Mouse (Mus musculus) heart, embryonic 10.5 days (tissue): ENCODE measurements around the gene Dgkk. TPM values are rescaled to one million over a fixed set of nuclear protein-coding genes. Genes with fewer than 3 reads are reported as not detected.
A peak's percentile ranks its signal among the peaks of the same experiment; 100 is the strongest.
"Not testable (repeated sequence)": the region's sequence is repeated elsewhere in the genome, so short reads cannot be mapped to it uniquely, and the experiment has no call there.

Source experiments
- DNase-seq: peaks from one replicate; pipeline ENCODE4 v3.0.0-alpha.2; 2017; ENCODE audit warnings: low spot score
- H3K27ac ChIP-seq: fragments of 300-500 bp; sonication (generic); 2 replicates; pipeline ENCODE4 v1.5.1; 2016; ENCODE audit warnings: mild to moderate bottlenecking
- H3K27me3 ChIP-seq: fragments of 300-500 bp; sonication (generic); 2 replicates; pipeline ENCODE4 v1.6.1; 2016; ENCODE audit warnings: mild to moderate bottlenecking; ENCODE audit not compliant: poor library complexity, insufficient read depth, severe bottlenecking
- H3K36me3 ChIP-seq: fragments of 300-500 bp; sonication (generic); 2 replicates; pipeline ENCODE4 v1.6.1; 2016; ENCODE audit warnings: mild to moderate bottlenecking, moderate library complexity
- H3K4me1 ChIP-seq: fragments of 300-500 bp; sonication (generic); 2 replicates; pipeline ENCODE4 v1.6.1; 2016; ENCODE audit warnings: mild to moderate bottlenecking
- H3K4me3 ChIP-seq: fragments of 300-500 bp; sonication (generic); 2 replicates; pipeline ENCODE4 v1.5.1; 2016; ENCODE audit warnings: mild to moderate bottlenecking, moderate library complexity
- H3K9me3 ChIP-seq: fragments of 300-500 bp; sonication (generic); 2 replicates; pipeline ENCODE4 v1.6.1; 2016; ENCODE audit warnings: mild to moderate bottlenecking, moderate library complexity
- WGBS: fragments of 180-500 bp; shearing (Covaris S2); methylation state at CpG from one replicate; pipeline ENCODE4 v1.1.7; 2016; 5-methylcytosine and 5-hydroxymethylcytosine counted together
- polyA plus RNA-seq: library from polyadenylated mRNA; unstranded; fragments of >200 nt; fragmentation: Nextera tagmentation; extraction: Ambion mirVana; gene quantifications from 2 replicates; pipeline ENCODE4 v1.2.1, GENCODE M21; 2016

The Dgkk gene
- polyA plus RNA-seq = 3.6 and 4.2 TPM in 2 replicates

DNA sequence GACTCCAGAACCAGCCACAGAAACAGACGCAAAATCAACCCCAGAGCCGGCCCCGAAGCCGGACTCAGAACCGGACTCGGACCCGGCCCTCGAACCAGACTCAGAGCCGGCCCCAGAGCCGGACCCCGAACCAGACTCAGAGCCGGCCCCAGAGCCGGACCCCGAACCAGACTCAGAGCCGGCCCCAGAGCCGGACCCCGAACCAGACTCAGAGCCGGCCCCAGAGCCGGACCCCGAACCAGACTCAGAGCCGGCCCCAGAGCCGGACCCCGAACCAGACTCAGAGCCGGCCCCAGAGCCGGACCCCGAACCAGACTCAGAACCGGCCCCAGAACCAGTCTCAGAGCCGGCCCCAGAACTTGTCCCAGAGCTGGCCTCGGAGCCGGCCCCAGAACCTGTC, at the start of gene Dgkk:
Gene Dgkk (plus strand): TSS at position 301 of the 400 bp plus-strand sequence.
- peaks cover 17% of the 10 kb centered on the region; the same call in 1 of the 2 replicates for H3K27me3 ChIP-seq
- not testable (repeated sequence) for H3K27ac ChIP-seq, H3K9me3 ChIP-seq, DNase-seq, H3K36me3 ChIP-seq, H3K4me1 ChIP-seq
- H3K4me3 ChIP-seq = peak within 1 kb of the TSS; percentile 55
- 27% methylated on average over 22 of the region's 30 CpGs for WGBS

DNA sequence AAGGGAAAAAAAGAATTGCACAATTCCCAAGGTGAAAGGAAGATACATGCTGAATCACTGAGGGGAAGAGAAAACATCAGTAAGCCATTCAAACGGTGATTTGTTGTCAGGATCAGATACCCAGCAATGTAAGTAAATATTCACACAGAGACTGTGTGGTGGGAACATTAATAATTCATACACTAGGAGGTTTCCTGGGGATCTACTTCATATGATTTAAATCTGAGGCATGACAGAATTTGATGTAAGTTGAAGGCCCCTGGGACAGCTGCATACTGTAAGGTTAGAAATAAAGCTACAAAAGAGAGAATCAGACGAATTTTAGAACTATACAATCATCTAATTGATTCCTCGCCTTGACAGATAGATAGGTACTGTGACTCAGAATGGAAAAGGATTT, 45.1 kb upstream of the Dgkk start:
- Histone ChIP-seq H3K27me3 (no peaks in the 10 kb centered on the region), H3K36me3 (no peaks in the 10 kb centered on the region), H3K4me3 (no peak overlapping the region), H3K27ac (no peak overlapping the region), H3K4me1 (no peaks in the 10 kb centered on the region), H3K9me3 (no peaks in the 10 kb centered on the region)
- DNase-seq = no peak
- WGBS = 61% methylated on average over 3 of the region's 3 CpGs

DNA sequence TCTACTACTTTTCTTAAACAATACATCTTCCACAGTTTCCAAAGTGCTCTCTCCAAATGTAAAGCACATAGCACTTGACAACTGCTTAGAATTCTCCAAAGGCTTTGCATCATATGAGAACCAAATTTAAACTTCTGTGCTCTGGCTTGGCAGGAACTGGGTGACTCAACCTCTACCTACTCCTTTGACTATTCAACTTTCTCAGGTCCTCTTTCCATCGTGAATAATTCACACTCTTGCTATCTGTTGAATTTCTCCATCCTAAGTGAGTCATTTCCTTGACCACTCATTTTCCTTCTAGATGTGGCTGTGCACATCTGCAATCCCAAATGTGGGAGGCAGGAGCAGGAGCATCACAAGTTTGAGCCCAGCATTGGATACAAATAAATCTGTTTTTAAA, 28.4 kb upstream of the Dgkk start:
- no peak for DNase-seq
- Histone ChIP-seq H3K36me3 (no peaks in the 10 kb centered on the region), H3K4me3 (no peak overlapping the region), H3K9me3 (no peaks in the 10 kb centered on the region), H3K27me3 (no peaks in the 10 kb centered on the region), H3K27ac (no peak overlapping the region), H3K4me1 (no peaks in the 10 kb centered on the region)
- 40% methylated on average over 1 of the region's 1 CpGs for WGBS

- DNase-seq = no peak
- Histone ChIP-seq H3K27me3 (no peaks in the 10 kb centered on the region), H3K4me3 (no peak overlapping the region), H3K27ac (no peak overlapping the region), H3K36me3 (no peaks in the 10 kb centered on the region), H3K4me1 (no peaks in the 10 kb centered on the region), H3K9me3 (no peaks in the 10 kb centered on the region)
- WGBS = 33% methylated on average over 6 of the region's 6 CpGs
Measured at GRCm38 (mm10) chrX:6751549-6752047, 27.5 kb upstream of the Dgkk start.

- DNase-seq = no peak
- WGBS = 14% methylated on average over 13 of the region's 13 CpGs
- H3K4me1 ChIP-seq = peaks cover 5% of the 10 kb centered on the region; the same call in 1 of the 2 replicates
- peaks cover 17% of the 10 kb centered on the region; the same call in 1 of the 2 replicates for H3K27me3 ChIP-seq
- no peaks in the 10 kb centered on the region for H3K36me3 ChIP-seq
- H3K4me3 ChIP-seq = peak overlapping the region; percentile 52
- no peaks in the 10 kb centered on the region for H3K9me3 ChIP-seq
- no peak overlapping the region for H3K27ac ChIP-seq
Measured at GRCm38 (mm10) chrX:6777489-6778249, 1.4 kb upstream of the Dgkk start.

- peaks cover 5% of the 10 kb centered on the region; the same call in 1 of the 2 replicates for H3K4me1 ChIP-seq
- peaks cover 17% of the 10 kb centered on the region; the same call in 1 of the 2 replicates for H3K27me3 ChIP-seq
- peak; percentile 83 for DNase-seq
- H3K4me3 ChIP-seq = peak overlapping the region; percentile 52
- H3K36me3 ChIP-seq = no peaks in the 10 kb centered on the region
- no peak overlapping the region for H3K27ac ChIP-seq
- 17% methylated on average over 24 of the region's 24 CpGs for WGBS
- no peaks in the 10 kb centered on the region for H3K9me3 ChIP-seq
Measured at GRCm38 (mm10) chrX:6778250-6778637, 862 bp upstream of the Dgkk start.

DNA sequence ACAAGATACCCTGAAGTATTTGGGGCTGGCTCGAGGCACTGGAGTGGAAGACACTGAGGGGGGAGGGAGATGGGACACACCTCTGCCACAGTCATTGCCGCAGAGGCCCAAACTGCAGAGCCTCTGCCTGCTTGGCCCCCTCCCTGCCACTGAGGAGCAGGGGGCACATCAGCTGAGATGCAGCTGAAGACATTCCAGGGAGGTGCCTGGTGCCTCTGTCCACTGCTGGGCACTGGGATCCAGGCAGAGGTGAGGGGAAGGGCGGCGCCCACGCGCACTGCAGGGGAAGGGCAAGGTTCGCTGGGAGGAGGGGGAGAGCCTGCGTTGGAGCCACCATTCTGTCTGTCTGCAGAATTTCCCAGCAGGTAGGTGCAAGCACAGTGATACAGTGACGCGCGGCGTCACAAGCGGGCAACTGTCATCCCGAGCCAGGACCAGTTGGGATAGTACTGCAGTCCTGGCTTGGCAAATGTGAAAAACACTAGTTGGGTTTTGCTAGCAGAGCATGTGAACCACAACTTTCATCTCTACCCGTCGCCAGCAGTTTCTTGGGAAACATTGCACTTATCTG, 948 bp downstream of the Dgkk start:
- Histone ChIP-seq H3K9me3 (no peaks in the 10 kb centered on the region), H3K27ac (no peak overlapping the region), H3K36me3 (no peaks in the 10 kb centered on the region), H3K4me1 (peaks cover 5% of the 10 kb centered on the region; the same call in 1 of the 2 replicates), H3K27me3 (peaks cover 17% of the 10 kb centered on the region; the same call in 1 of the 2 replicates), H3K4me3 (peak overlapping the region; percentile 55)
- DNase-seq = no peak
- 18% methylated on average over 16 of the region's 16 CpGs for WGBS

DNA sequence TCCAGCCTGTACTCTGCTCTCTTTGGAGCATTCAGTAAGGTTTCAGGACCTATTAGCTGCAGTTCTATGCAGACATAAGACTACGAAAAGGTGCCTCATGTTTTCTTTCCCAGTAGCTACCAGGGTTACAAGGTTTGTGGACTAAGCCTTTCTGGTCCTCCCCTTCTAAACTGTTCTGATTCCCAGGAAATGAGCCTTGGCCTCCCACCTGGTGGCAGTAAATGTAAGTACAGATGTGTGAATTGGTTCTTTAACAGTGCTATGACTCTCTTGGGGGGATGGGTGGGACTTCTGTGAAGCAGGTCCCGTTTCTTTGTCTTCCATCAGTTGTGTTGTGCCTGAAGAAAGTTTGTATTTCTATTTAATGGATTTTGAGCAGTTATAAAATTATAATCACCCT, 53.4 kb downstream of the Dgkk start:
- H3K27me3 ChIP-seq = no peaks in the 10 kb centered on the region
- WGBS = 54% methylated on average over 2 of the region's 2 CpGs
- H3K27ac ChIP-seq = no peak overlapping the region
- no peaks in the 10 kb centered on the region for H3K9me3 ChIP-seq
- no peaks in the 10 kb centered on the region for H3K4me1 ChIP-seq
- H3K36me3 ChIP-seq = no peaks in the 10 kb centered on the region
- DNase-seq = no peak
- H3K4me3 ChIP-seq = no peak overlapping the region

DNA sequence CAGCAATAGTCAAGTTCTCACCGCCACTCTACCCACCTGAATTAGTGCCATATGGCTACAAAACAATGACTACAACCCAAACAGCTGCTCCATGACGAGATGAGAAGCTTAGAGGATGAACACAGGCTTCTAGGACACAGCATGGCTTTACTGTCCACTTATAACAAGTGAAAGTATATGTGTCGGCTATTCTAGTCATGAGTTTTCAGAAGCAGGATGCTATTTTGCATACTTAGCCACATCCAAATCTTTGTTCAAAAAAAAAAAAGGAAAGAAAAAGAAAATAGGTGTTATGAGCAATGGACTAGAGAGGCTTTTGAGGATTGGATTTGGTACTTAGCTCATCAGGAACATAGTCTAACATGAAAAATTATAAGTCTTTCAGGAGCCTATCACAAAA, 74.4 kb downstream of the Dgkk start:
- no peaks in the 10 kb centered on the region for H3K36me3 ChIP-seq
- no peaks in the 10 kb centered on the region for H3K4me1 ChIP-seq
- 68% methylated on average over 3 of the region's 3 CpGs for WGBS

GRCm38 (mm10) chrX:6854136-6854535, 75.0 kb downstream of the Dgkk start:
- no peaks in the 10 kb centered on the region for H3K4me1 ChIP-seq
- H3K27ac ChIP-seq = no peak overlapping the region
- 83% methylated on average over 5 of the region's 5 CpGs for WGBS
- H3K4me3 ChIP-seq = no peak overlapping the region
- H3K27me3 ChIP-seq = no peaks in the 10 kb centered on the region
- H3K36me3 ChIP-seq = no peaks in the 10 kb centered on the region
- no peak for DNase-seq
- H3K9me3 ChIP-seq = no peaks in the 10 kb centered on the region

More for the DNA sequence above, 74.4 kb downstream of the Dgkk start:
- DNase-seq = no peak
- no peaks in the 10 kb centered on the region for H3K9me3 ChIP-seq
- H3K27ac ChIP-seq = no peak overlapping the region
- no peaks in the 10 kb centered on the region for H3K27me3 ChIP-seq
- H3K4me3 ChIP-seq = no peak overlapping the region

DNA sequence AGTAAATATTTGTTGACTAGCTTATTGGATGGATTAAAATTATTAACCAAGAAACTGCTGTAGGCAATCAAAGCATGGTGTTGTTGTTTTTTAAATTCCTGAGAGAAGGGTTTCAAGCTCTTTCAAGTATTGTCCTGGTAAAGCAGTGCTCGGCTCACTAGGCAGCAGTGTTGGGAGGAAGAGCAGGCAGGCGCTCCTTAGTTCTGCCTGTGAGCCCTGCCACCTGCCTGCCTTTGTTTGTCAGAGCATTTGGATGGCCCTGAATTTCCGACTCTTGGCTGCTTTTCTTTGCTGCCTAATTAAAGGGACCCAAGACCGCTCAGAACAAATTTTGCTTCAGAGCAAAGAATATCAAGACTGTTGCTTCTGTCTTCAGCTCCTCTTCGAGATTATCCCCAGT, 114.8 kb downstream of the Dgkk start:
- Histone ChIP-seq H3K4me3 (no peak overlapping the region), H3K9me3 (no peaks in the 10 kb centered on the region), H3K4me1 (no peaks in the 10 kb centered on the region), H3K27ac (peak overlapping the region; percentile 42; the same call in 1 of the 2 replicates), H3K27me3 (no peaks in the 10 kb centered on the region), H3K36me3 (no peaks in the 10 kb centered on the region)
- no peak for DNase-seq
- WGBS = 33% methylated on average over 5 of the region's 5 CpGs

GRCm38 (mm10) chrX:6911047-6911446, 131.9 kb downstream of the Dgkk start:
- no peak overlapping the region for H3K4me3 ChIP-seq
- H3K27me3 ChIP-seq = no peaks in the 10 kb centered on the region
- DNase-seq = no peak
- peaks cover 2% of the 10 kb centered on the region; the same call in 1 of the 2 replicates for H3K36me3 ChIP-seq
- H3K4me1 ChIP-seq = no peaks in the 10 kb centered on the region
- H3K9me3 ChIP-seq = no peaks in the 10 kb centered on the region
- WGBS = 80% methylated on average over 2 of the region's 2 CpGs
- H3K27ac ChIP-seq = no peak overlapping the region

GRCm38 (mm10) chrX:6922165-6922564, 143.1 kb downstream of the Dgkk start:
- DNase-seq = no peak
- WGBS = 63% methylated on average over 5 of the region's 5 CpGs

More at GRCm38 (mm10) chrX:6922165-6922564, 143.1 kb downstream of the Dgkk start:
- Histone ChIP-seq H3K27ac (no peak overlapping the region), H3K27me3 (no peaks in the 10 kb centered on the region), H3K9me3 (no peaks in the 10 kb centered on the region), H3K36me3 (no peaks in the 10 kb centered on the region), H3K4me1 (no peaks in the 10 kb centered on the region), H3K4me3 (no peak overlapping the region)
